Mouse (Mus musculus) G1E-ER4 (cell line): ENCODE data around the gene Jph3. TPM values are rescaled to one million over a fixed set of nuclear protein-coding genes. Genes with fewer than 3 reads are reported as not detected.

Experiments
- GATA1 ChIP-seq: IDR thresholded peaks from one replicate; pipeline ENCODE4 v1.8.0; 2012; ENCODE audit warnings: low read length, inconsistent platforms
- polyA plus RNA-seq: library from polyadenylated mRNA; stranded (reverse); fragments of >175 nt; gene quantifications from 2 replicates; pipeline ENCODE4 v1.2.3, GENCODE M21; 2012

The Jph3 gene
- polyA plus RNA-seq, 1 experiment = not detected

- TF ChIP-seq GATA1 = no peak
Observed at GRCm38 (mm10) chr8:121717502-121717901, 11.9 kb upstream of the Jph3 start.

- TF ChIP-seq GATA1 = no peak
Observed at GRCm38 (mm10) chr8:121717982-121718425, 11.4 kb upstream of the Jph3 start.

GRCm38 (mm10) chr8:121718925-121719324 lies 10.5 kb upstream of the Jph3 start:
- no peak for TF ChIP-seq GATA1

- no peak for TF ChIP-seq GATA1
Observed at GRCm38 (mm10) chr8:121721072-121721471, 8.4 kb upstream of the Jph3 start.

- TF ChIP-seq GATA1 = no peak
Observed at GRCm38 (mm10) chr8:121723846-121724245, 5.6 kb upstream of the Jph3 start.

GRCm38 (mm10) chr8:121727164-121727563 lies 2.3 kb upstream of the Jph3 start:
- no peak for TF ChIP-seq GATA1

GRCm38 (mm10) chr8:121729754-121730153 lies 331 bp downstream of the Jph3 start:
- no peak for TF ChIP-seq GATA1

- no peak for TF ChIP-seq GATA1
Observed at GRCm38 (mm10) chr8:121730170-121730569, 747 bp downstream of the Jph3 start.

GRCm38 (mm10) chr8:121730646-121731045 lies 1.2 kb downstream of the Jph3 start:
- TF ChIP-seq GATA1 = no peak

- no peak for TF ChIP-seq GATA1
Observed at GRCm38 (mm10) chr8:121731060-121731459, 1.6 kb downstream of the Jph3 start.

GRCm38 (mm10) chr8:121731471-121732333 lies 2.3 kb downstream of the Jph3 start:
- no peak for TF ChIP-seq GATA1

- no peak for TF ChIP-seq GATA1
Observed at GRCm38 (mm10) chr8:121732334-121732665, 2.9 kb downstream of the Jph3 start.

- TF ChIP-seq GATA1 = no peak
Observed at GRCm38 (mm10) chr8:121734262-121734661, 4.8 kb downstream of the Jph3 start.

GRCm38 (mm10) chr8:121736236-121736635 lies 6.8 kb downstream of the Jph3 start:
- no peak for TF ChIP-seq GATA1

GRCm38 (mm10) chr8:121740721-121741120 lies 11.3 kb downstream of the Jph3 start:
- TF ChIP-seq GATA1 = no peak

- TF ChIP-seq GATA1 = no peak
Observed at GRCm38 (mm10) chr8:121749501-121749900, 20.1 kb downstream of the Jph3 start.

- TF ChIP-seq GATA1 = no peak
Observed at GRCm38 (mm10) chr8:121750512-121750911, 21.1 kb downstream of the Jph3 start.
